Mouse (Mus musculus): ENCODE measurements around the gene Fam13c.

GRCm38 (mm10) chr10:70499246-70499645 is 59.0 kb downstream of the Fam13c start:
- TF ChIP-seq CHD2 (IDR thresholded peaks at IDR 0.05; ENCODE audit: low read depth, low read length) (no peak), ZC3H11A (IDR thresholded peaks at IDR 0.05; ENCODE audit: borderline replicate concordance, low read depth, low read length) (no peak), ZNF384 (IDR thresholded peaks at IDR 0.05; ENCODE audit: low read depth, low read length) (no peak), HCFC1 (IDR thresholded peaks at IDR 0.05; ENCODE audit: borderline replicate concordance, insufficient read depth, low read length) (no peak)

Data from ES-E14 (cell line).